Mouse (Mus musculus) embryonic facial prominence, embryonic 12.5 days (tissue): ENCODE measurements around the gene Pilrb1. TPM values are rescaled to one million over a fixed set of nuclear protein-coding genes. Genes with fewer than 3 reads are reported as not detected.
"Not testable (repeated sequence)": the region's sequence is repeated elsewhere in the genome, so short reads cannot be mapped to it uniquely, and the experiment has no call there.

Experiments used
- ATAC-seq: fragments of 200-750 bp; cut with Nextera tagmentation; 2 replicates; pipeline ENCODE4 v1.8.0; 2017; ENCODE audit not compliant: insufficient number of reproducible peaks, insufficient read depth, low FRiP score, low TSS enrichment
- H3K27ac ChIP-seq: fragments of 300-500 bp; sonication (generic); 2 replicates; pipeline ENCODE4 v1.5.1; 2016; ENCODE audit warnings: mild to moderate bottlenecking
- H3K27me3 ChIP-seq: fragments of 300-500 bp; sonication (generic); 2 replicates; pipeline ENCODE4 v1.6.1; 2016; ENCODE audit warnings: mild to moderate bottlenecking, moderate library complexity
- H3K36me3 ChIP-seq: fragments of 300-500 bp; sonication (generic); 2 replicates; pipeline ENCODE4 v1.6.1; 2016; ENCODE audit warnings: mild to moderate bottlenecking
- H3K4me1 ChIP-seq: fragments of 300-500 bp; sonication (generic); 2 replicates; pipeline ENCODE4 v1.6.1; 2016
- H3K4me2 ChIP-seq: fragments of 300-500 bp; sonication (generic); replicated peaks from 2 replicates; pipeline ENCODE4 v1.6.1; 2016; ENCODE audit warnings: mild to moderate bottlenecking, moderate library complexity
- H3K4me3 ChIP-seq: fragments of 300-500 bp; sonication (generic); 2 replicates; pipeline ENCODE4 v1.5.1; 2016; ENCODE audit warnings: mild to moderate bottlenecking
- H3K9ac ChIP-seq: fragments of 300-500 bp; sonication (generic); 2 replicates; pipeline ENCODE4 v1.6.1; 2016; ENCODE audit warnings: mild to moderate bottlenecking, moderate library complexity
- H3K9me3 ChIP-seq: fragments of 300-500 bp; sonication (generic); 2 replicates; pipeline ENCODE4 v1.6.1; 2016; ENCODE audit warnings: mild to moderate bottlenecking, moderate library complexity
- WGBS: fragments of 180-500 bp; shearing (Covaris S2); methylation state at CpG from one replicate; pipeline ENCODE4 v1.1.7; 2016; 5-methylcytosine and 5-hydroxymethylcytosine counted together
- polyA plus RNA-seq: library from polyadenylated mRNA; unstranded; fragments of >200 nt; fragmentation: Nextera tagmentation; extraction: Ambion mirVana; gene quantifications from 2 replicates; pipeline ENCODE4 v1.2.1, GENCODE M21; 2016

Pilrb1 gene
- polyA plus RNA-seq = 0.47 TPM in 1 of 2 replicates, not detected in the other

GRCm38 (mm10) chr5:137857960-137858710 lies at the start of gene Pilrb1:
Pilrb1 (minus strand) TSS chr5:137858106.
- H3K27ac ChIP-seq, H3K9ac ChIP-seq, H3K27me3 ChIP-seq, H3K4me3 ChIP-seq, H3K9me3 ChIP-seq, H3K4me2 ChIP-seq, H3K36me3 ChIP-seq, H3K4me1 ChIP-seq, ATAC-seq: not testable (repeated sequence)
- WGBS = 81% methylated on average over 2 of the region's 2 CpGs

GRCm38 (mm10) chr5:137897812-137898211 lies 39.9 kb upstream of the Pilrb1 start:
- H3K9me3 ChIP-seq = no peaks in the 10 kb centered on the region
- H3K4me2 ChIP-seq = no peak overlapping the region
- 79% methylated on average over 1 of the region's 1 CpGs for WGBS
- no peak overlapping the region for H3K9ac ChIP-seq
- no peaks in the 10 kb centered on the region for H3K27me3 ChIP-seq
- no peaks in the 10 kb centered on the region for H3K36me3 ChIP-seq
- ATAC-seq = no peak
- H3K4me1 ChIP-seq = no peaks in the 10 kb centered on the region
- no peak overlapping the region for H3K27ac ChIP-seq
- no peak overlapping the region for H3K4me3 ChIP-seq

- H3K27ac ChIP-seq = no peak overlapping the region
- ATAC-seq = no peak
- 60% methylated on average over 1 of the region's 1 CpGs for WGBS
- H3K4me3 ChIP-seq = no peak overlapping the region
- H3K27me3 ChIP-seq = no peaks in the 10 kb centered on the region
- no peak overlapping the region for H3K9ac ChIP-seq
- no peaks in the 10 kb centered on the region for H3K4me1 ChIP-seq
- no peaks in the 10 kb centered on the region for H3K9me3 ChIP-seq
- no peak overlapping the region for H3K4me2 ChIP-seq
- H3K36me3 ChIP-seq = no peaks in the 10 kb centered on the region
Observed at GRCm38 (mm10) chr5:137892954-137893353, 35.0 kb upstream of the Pilrb1 start.

GRCm38 (mm10) chr5:137887666-137888065 lies 29.8 kb upstream of the Pilrb1 start:
- Histone ChIP-seq H3K4me3 (no peak overlapping the region), H3K9ac (no peak overlapping the region), H3K36me3 (no peaks in the 10 kb centered on the region), H3K27ac (no peak overlapping the region), H3K9me3 (no peaks in the 10 kb centered on the region), H3K27me3 (no peaks in the 10 kb centered on the region), H3K4me2 (no peak overlapping the region), H3K4me1 (no peaks in the 10 kb centered on the region)
- ATAC-seq = no peak
- WGBS = 100% methylated on average over 1 of the region's 1 CpGs

- Histone ChIP-seq H3K4me3 (no peak overlapping the region), H3K27me3 (no peaks in the 10 kb centered on the region), H3K4me1 (no peaks in the 10 kb centered on the region), H3K36me3 (no peaks in the 10 kb centered on the region), H3K9ac (no peak overlapping the region), H3K4me2 (no peak overlapping the region), H3K9me3 (no peaks in the 10 kb centered on the region), H3K27ac (no peak overlapping the region)
- 1% methylated on average over 2 of the region's 2 CpGs for WGBS
- no peak for ATAC-seq
Observed at GRCm38 (mm10) chr5:137885894-137886293, 28.0 kb upstream of the Pilrb1 start.

GRCm38 (mm10) chr5:137883345-137883744 lies 25.4 kb upstream of the Pilrb1 start:
- H3K4me1 ChIP-seq = no peaks in the 10 kb centered on the region
- no peaks in the 10 kb centered on the region for H3K36me3 ChIP-seq
- no peak overlapping the region for H3K4me2 ChIP-seq
- no peak overlapping the region for H3K9ac ChIP-seq
- WGBS = 83% methylated on average over 3 of the region's 3 CpGs
- no peaks in the 10 kb centered on the region for H3K9me3 ChIP-seq
- H3K27me3 ChIP-seq = no peaks in the 10 kb centered on the region
- H3K27ac ChIP-seq = no peak overlapping the region
- no peak overlapping the region for H3K4me3 ChIP-seq
- no peak for ATAC-seq

GRCm38 (mm10) chr5:137882922-137883321 lies 25.0 kb upstream of the Pilrb1 start:
- no peak overlapping the region for H3K27ac ChIP-seq
- no peak overlapping the region for H3K4me2 ChIP-seq
- H3K36me3 ChIP-seq = no peaks in the 10 kb centered on the region
- H3K9ac ChIP-seq = no peak overlapping the region
- ATAC-seq = no peak
- H3K4me3 ChIP-seq = no peak overlapping the region
- H3K4me1 ChIP-seq = no peaks in the 10 kb centered on the region
- WGBS = 81% methylated on average over 4 of the region's 4 CpGs
- H3K27me3 ChIP-seq = no peaks in the 10 kb centered on the region
- H3K9me3 ChIP-seq = no peaks in the 10 kb centered on the region

- no peaks in the 10 kb centered on the region for H3K36me3 ChIP-seq
- H3K9ac ChIP-seq = no peak overlapping the region
- WGBS = 58% methylated on average over 2 of the region's 2 CpGs
- H3K9me3 ChIP-seq = no peaks in the 10 kb centered on the region
- H3K4me2 ChIP-seq = no peak overlapping the region
- H3K27ac ChIP-seq = no peak overlapping the region
- H3K4me3 ChIP-seq = no peak overlapping the region
- H3K4me1 ChIP-seq = no peaks in the 10 kb centered on the region
- ATAC-seq = no peak
- no peaks in the 10 kb centered on the region for H3K27me3 ChIP-seq
Observed at GRCm38 (mm10) chr5:137877860-137878259, 20.0 kb upstream of the Pilrb1 start.

- no peak overlapping the region for H3K4me2 ChIP-seq
- H3K36me3 ChIP-seq = no peaks in the 10 kb centered on the region
- H3K9ac ChIP-seq = no peak overlapping the region
- no peak for ATAC-seq
- H3K27ac ChIP-seq = no peak overlapping the region
- WGBS = 82% methylated on average over 2 of the region's 2 CpGs
- H3K4me1 ChIP-seq = no peaks in the 10 kb centered on the region
- no peaks in the 10 kb centered on the region for H3K9me3 ChIP-seq
- no peaks in the 10 kb centered on the region for H3K27me3 ChIP-seq
- H3K4me3 ChIP-seq = no peak overlapping the region
Observed at GRCm38 (mm10) chr5:137875054-137875453, 17.1 kb upstream of the Pilrb1 start.

- not testable (repeated sequence) for H3K4me1 ChIP-seq, H3K4me2 ChIP-seq, H3K4me3 ChIP-seq, H3K27ac ChIP-seq, H3K27me3 ChIP-seq, ATAC-seq, H3K36me3 ChIP-seq, H3K9ac ChIP-seq, H3K9me3 ChIP-seq
- WGBS = 41% methylated on average over 1 of the region's 1 CpGs
Observed at GRCm38 (mm10) chr5:137872381-137872702, 14.4 kb upstream of the Pilrb1 start.

GRCm38 (mm10) chr5:137871644-137872380 lies 13.9 kb upstream of the Pilrb1 start, which contains the start of gene Pilrb2:
Pilrb2 (minus strand) TSS chr5:137871815.
- not testable (repeated sequence) for H3K27ac ChIP-seq, H3K4me1 ChIP-seq, H3K36me3 ChIP-seq, H3K4me2 ChIP-seq, H3K27me3 ChIP-seq, H3K9me3 ChIP-seq, ATAC-seq, H3K9ac ChIP-seq, H3K4me3 ChIP-seq
- 78% methylated on average over 3 of the region's 3 CpGs for WGBS

GRCm38 (mm10) chr5:137868600-137868999 lies 10.7 kb upstream of the Pilrb1 start:
- not testable (repeated sequence) for H3K4me3 ChIP-seq, H3K4me2 ChIP-seq, ATAC-seq, H3K9ac ChIP-seq, H3K27me3 ChIP-seq, H3K27ac ChIP-seq, H3K4me1 ChIP-seq, H3K9me3 ChIP-seq, H3K36me3 ChIP-seq
- WGBS = 69% methylated on average over 2 of the region's 2 CpGs
